Mouse (Mus musculus): ENCODE results near the gene Ppara.

GRCm38 (mm10) chr15:85845071-85845470, 110.3 kb downstream of the Ppara start:
- TF ChIP-seq POLR2A (IDR thresholded peaks at IDR 0.05; ENCODE audit: insufficient read depth, low read depth, low read length) (no peak), CTCF (IDR thresholded peaks at IDR 0.05) (no peak), EP300 (IDR thresholded peaks at IDR 0.05; ENCODE audit: insufficient read depth, low read depth, low read length) (no peak)
